Mouse (Mus musculus) small intestine, adult 2 months (tissue): Measurements from ENCODE around the gene Cd52. TPM values are rescaled to one million over a fixed set of nuclear protein-coding genes. Genes with fewer than 3 reads are reported as not detected.

ENCODE experiments used
- H3K27ac ChIP-seq: fragments of 200-500 bp; 2 replicates; pipeline ENCODE4 v1.5.1; 2012; ENCODE audit warnings: low read depth, low read length, control low read depth, inconsistent platforms; ENCODE audit not compliant: insufficient read depth
- H3K27me3 ChIP-seq: fragments of 200-500 bp; 2 replicates; pipeline ENCODE4 v1.6.1; 2012; ENCODE audit warnings: mild to moderate bottlenecking, moderate library complexity, low read length, inconsistent platforms; ENCODE audit not compliant: control insufficient read depth, insufficient read depth
- H3K36me3 ChIP-seq: fragments of 200-500 bp; 2 replicates; pipeline ENCODE4 v1.6.1; 2012; ENCODE audit warnings: mild to moderate bottlenecking, low read length, control low read depth, inconsistent platforms; ENCODE audit not compliant: control insufficient read depth, insufficient read depth
- H3K4me1 ChIP-seq: fragments of 200-500 bp; 2 replicates; pipeline ENCODE4 v1.6.1; 2012; ENCODE audit warnings: low read length, inconsistent platforms, mixed read lengths; ENCODE audit not compliant: control insufficient read depth, insufficient read depth, insufficient read length
- H3K4me3 ChIP-seq: fragments of 200-500 bp; 2 replicates; pipeline ENCODE4 v1.5.1; 2012; ENCODE audit warnings: low read depth, mild to moderate bottlenecking, control low read depth, inconsistent platforms, low read length, moderate library complexity
- CTCF ChIP-seq: fragments of 200-500 bp; IDR thresholded peaks from 2 replicates; pipeline ENCODE4 v1.5.1; 2012; ENCODE audit warnings: low read depth, mild to moderate bottlenecking, control low read depth, inconsistent platforms, low read length, moderate library complexity, mixed read lengths; ENCODE audit not compliant: insufficient replicate concordance, insufficient read length; ENCODE audit errors: extremely low read depth
- POLR2A ChIP-seq: fragments of 200-500 bp; IDR thresholded peaks from 2 replicates; pipeline ENCODE4 v1.6.1; 2012; ENCODE audit warnings: low read depth, mild to moderate bottlenecking, control low read depth, inconsistent platforms, low read length, moderate library complexity
- WGBS: fragments of 180-500 bp; shearing (Covaris S2); methylation state at CpG from one replicate; pipeline ENCODE4 v1.1.7; 2018; 5-methylcytosine and 5-hydroxymethylcytosine counted together
- polyA plus RNA-seq: library from polyadenylated mRNA; depleted of rRNA; stranded (reverse); fragments of >200 nt; gene quantifications from 2 replicates; pipeline ENCODE4 v1.2.3, GENCODE M21; 2012; rRNA removed

The Cd52 gene
- polyA plus RNA-seq, 1 experiment, result 35.1 TPM

- H3K4me3 ChIP-seq, result no peak overlapping the region
- H3K27me3 ChIP-seq, result no peaks in the 10 kb centered on the region
- no peak for TF ChIP-seq POLR2A
- TF ChIP-seq CTCF, result no peak
- whole genome bisulfite sequencing, result 73% methylated on average over 5 of the region's 5 CpGs
- 0 out of 2 replicates have a peak, but pooled peaks cover 2% of the 10 kb centered on the region for H3K4me1 ChIP-seq
- no peak overlapping the region for H3K27ac ChIP-seq
- no peaks in the 10 kb centered on the region for H3K36me3 ChIP-seq
Measured at GRCm38 (mm10) chr4:134051912-134052311, 43.0 kb downstream of the Cd52 start.

- H3K27me3 ChIP-seq, result no peaks in the 10 kb centered on the region
- WGBS, result 75% methylated on average over 5 of the region's 5 CpGs
- TF ChIP-seq POLR2A (no peak), CTCF (no peak)
- H3K4me3 ChIP-seq, result no peak overlapping the region
- H3K27ac ChIP-seq, result no peak overlapping the region
- H3K36me3 ChIP-seq, result no peaks in the 10 kb centered on the region
- 0 out of 2 replicates have a peak, but pooled peaks cover 2% of the 10 kb centered on the region for H3K4me1 ChIP-seq
Measured at GRCm38 (mm10) chr4:134047648-134048047, 47.2 kb downstream of the Cd52 start.

GRCm38 (mm10) chr4:134043041-134043440, 51.8 kb downstream of the Cd52 start:
- H3K27ac ChIP-seq, result no peak overlapping the region; the same call in 1 of the 2 replicates
- no peaks in the 10 kb centered on the region for H3K36me3 ChIP-seq
- H3K4me3 ChIP-seq, result no peak overlapping the region
- no peak for TF ChIP-seq POLR2A
- TF ChIP-seq CTCF, result no peak
- no peaks in the 10 kb centered on the region for H3K27me3 ChIP-seq
- 32% methylated on average over 2 of the region's 2 CpGs for WGBS
- no peaks in the 10 kb centered on the region for H3K4me1 ChIP-seq

GRCm38 (mm10) chr4:134041317-134042123, 53.4 kb downstream of the Cd52 start:
- no peaks in the 10 kb centered on the region for H3K4me1 ChIP-seq
- H3K4me3 ChIP-seq, result no peak overlapping the region
- H3K27ac ChIP-seq, result no peak overlapping the region
- H3K36me3 ChIP-seq, result no peaks in the 10 kb centered on the region
- 32% methylated on average over 9 of the region's 9 CpGs for WGBS
- TF ChIP-seq CTCF (no peak), POLR2A (no peak)
- H3K27me3 ChIP-seq, result no peaks in the 10 kb centered on the region

GRCm38 (mm10) chr4:134035953-134036352, 58.9 kb downstream of the Cd52 start:
- no peak overlapping the region for H3K27ac ChIP-seq
- no peak for TF ChIP-seq POLR2A
- peak; percentile 97 for TF ChIP-seq CTCF
- no peaks in the 10 kb centered on the region for H3K27me3 ChIP-seq
- H3K36me3 ChIP-seq, result no peaks in the 10 kb centered on the region
- 6% methylated on average over 16 of the region's 16 CpGs for WGBS
- H3K4me1 ChIP-seq, result peaks cover 2% of the 10 kb centered on the region; the same call in 1 of the 2 replicates
- no peak overlapping the region for H3K4me3 ChIP-seq

Other genes with a start within 250 kb of the Cd52 start
- gene Rps6ka1, start 207.3 kb downstream of the Cd52 start, polyA plus RNA-seq, result 91.5 and 220 TPM in 2 replicates
- gene Hmgn2, start 126.4 kb downstream of the Cd52 start, polyA plus RNA-seq, result 2.5 and 6.3 TPM in 2 replicates
- gene Dhdds, start 94.2 kb downstream of the Cd52 start, polyA plus RNA-seq, result 10.3 and 16.0 TPM in 2 replicates
- gene Lin28a, start 76.2 kb downstream of the Cd52 start, polyA plus RNA-seq, result not detected in 2 replicates
- gene Zfp683, start 41.2 kb downstream of the Cd52 start, polyA plus RNA-seq, result 0.24 and 1.3 TPM in 2 replicates
- gene Crybg2, start 34.3 kb downstream of the Cd52 start, polyA plus RNA-seq, result 57.7 and 92.5 TPM in 2 replicates
- 2.8 and 4.5 TPM in 2 replicates for gene Ubxn11, start 7.5 kb upstream of the Cd52 start, polyA plus RNA-seq
- gene Sh3bgrl3, start 33.7 kb upstream of the Cd52 start, polyA plus RNA-seq, result 453 and 911 TPM in 2 replicates
- 5.3 and 19.2 TPM in 2 replicates for gene Cep85, start 92.0 kb upstream of the Cd52 start, polyA plus RNA-seq
- gene Gm7534, start 107.9 kb upstream of the Cd52 start, polyA plus RNA-seq, result not detected in 2 replicates
- gene Catsper4, start 132.3 kb upstream of the Cd52 start, polyA plus RNA-seq, result 0.52 and 1.4 TPM in 2 replicates
- gene Cnksr1, start 143.3 kb upstream of the Cd52 start, polyA plus RNA-seq, result 16.3 and 42.5 TPM in 2 replicates
- gene E130218I03Rik, start 148.6 kb upstream of the Cd52 start, polyA plus RNA-seq, result not detected in 2 replicates
- gene Zfp593, start 150.5 kb upstream of the Cd52 start, polyA plus RNA-seq, result 6.4 and 7.2 TPM in 2 replicates
- gene Gm30191, start 151.9 kb upstream of the Cd52 start, polyA plus RNA-seq, result 0.35 TPM in 1 of 2 replicates, not detected in the other
- gene Grrp1, start 159.0 kb upstream of the Cd52 start, polyA plus RNA-seq, result 8.6 and 16.7 TPM in 2 replicates
- 1.4 and 1.6 TPM in 2 replicates for gene Pdik1l, start 192.8 kb upstream of the Cd52 start, polyA plus RNA-seq
- gene Trim63, start 220.0 kb upstream of the Cd52 start, polyA plus RNA-seq, result 0.46 TPM in 1 of 2 replicates, not detected in the other
- gene Slc30a2, start 248.1 kb upstream of the Cd52 start, polyA plus RNA-seq, result 25.8 and 57.1 TPM in 2 replicates